Mouse (Mus musculus): ENCODE measurements at regions not wholly inside any gene's neighbourhood (a gene's known extent, or its start where the extent isn't known, plus 50 kb on each side); places are given as distances from the start of the nearest gene placed in this dataset.

DNA sequence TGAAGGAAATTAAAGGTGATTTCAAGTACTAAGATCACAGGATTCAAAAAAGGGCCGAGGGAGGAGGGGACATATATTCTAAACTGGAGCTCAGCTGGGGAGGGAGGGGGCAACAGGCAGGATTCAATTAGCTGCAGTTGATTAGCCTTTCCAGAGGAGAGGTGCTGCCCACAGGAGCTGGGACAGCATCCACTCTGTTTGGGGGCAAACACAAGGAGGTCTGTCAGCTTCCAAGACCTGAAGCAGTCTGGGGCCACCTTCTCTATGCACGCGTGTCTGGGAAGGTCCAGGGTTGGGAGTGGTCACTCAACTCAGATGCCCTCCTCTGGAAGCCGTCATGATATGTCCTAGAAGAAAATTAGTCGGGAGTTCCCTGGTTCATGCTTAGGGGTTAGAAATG is 139.1 kb upstream of the Mycn start:
- TF ChIP-seq POLR2A (IDR thresholded peaks at IDR 0.05; ENCODE audit: extremely low read depth, insufficient read depth, low read length), result no peak
- no peak for TF ChIP-seq CTCF (IDR thresholded peaks at IDR 0.05; ENCODE audit: extremely low read depth, insufficient read depth, low read length)
